Mouse (Mus musculus) ES-Bruce4 (cell line): ENCODE measurements around the gene Sestd1. TPM values are rescaled to one million over a fixed set of nuclear protein-coding genes. Genes with fewer than 3 reads are reported as not detected.

Experiments
- H3K27ac ChIP-seq: 2 replicates; pipeline ENCODE4 v1.5.1; 2012; ENCODE audit warnings: low read length, inconsistent platforms; ENCODE audit not compliant: insufficient read depth
- H3K27me3 ChIP-seq: 2 replicates; pipeline ENCODE4 v1.6.1; 2012; ENCODE audit warnings: mild to moderate bottlenecking, low read length, inconsistent platforms; ENCODE audit not compliant: control insufficient read depth, poor library complexity, insufficient read depth, severe bottlenecking
- H3K36me3 ChIP-seq: 2 replicates; pipeline ENCODE4 v1.6.1; 2012; ENCODE audit warnings: inconsistent platforms, mild to moderate bottlenecking, low read length, moderate library complexity; ENCODE audit not compliant: control insufficient read depth, poor library complexity, insufficient read depth, severe bottlenecking
- H3K4me1 ChIP-seq: one replicate; pipeline ENCODE4 v1.8.1; 2011; ENCODE audit warnings: low read length; ENCODE audit not compliant: control insufficient read depth, insufficient read depth
- H3K4me3 ChIP-seq: 2 replicates; pipeline ENCODE4 v1.5.1; 2011; ENCODE audit warnings: low read depth, mild to moderate bottlenecking, low read length
- H3K9ac ChIP-seq: 2 replicates; pipeline ENCODE4 v1.6.1; 2012; ENCODE audit warnings: low read depth, mild to moderate bottlenecking, inconsistent platforms; ENCODE audit not compliant: poor library complexity, severe bottlenecking
- H3K9me3 ChIP-seq: replicated peaks from 2 replicates; pipeline ENCODE4 v1.6.1; 2012; ENCODE audit warnings: mild to moderate bottlenecking, low read length, inconsistent platforms; ENCODE audit not compliant: control insufficient read depth, poor library complexity, insufficient read depth, severe bottlenecking
- CTCF ChIP-seq: IDR thresholded peaks from one replicate; pipeline ENCODE4 v1.8.1; 2011; ENCODE audit warnings: low read depth, low read length
- EP300 ChIP-seq: IDR thresholded peaks from 2 replicates; pipeline ENCODE4 v1.6.1; 2011; ENCODE audit warnings: low read depth, low read length; ENCODE audit not compliant: insufficient read depth
- POLR2A ChIP-seq: IDR thresholded peaks from one replicate; pipeline ENCODE4 v1.8.1; 2011; ENCODE audit warnings: low read length; ENCODE audit not compliant: insufficient read depth
- polyA plus RNA-seq: library from polyadenylated mRNA; stranded (reverse); fragments of >200 nt; gene quantifications from 2 replicates; pipeline ENCODE4 v1.2.4, GENCODE M21; 2011; ENCODE audit warnings: low read depth; ENCODE audit not compliant: missing spikeins, insufficient read depth, insufficient read length

The Sestd1 gene
- 23.5 and 27.2 TPM in 2 replicates for polyA plus RNA-seq

DNA sequence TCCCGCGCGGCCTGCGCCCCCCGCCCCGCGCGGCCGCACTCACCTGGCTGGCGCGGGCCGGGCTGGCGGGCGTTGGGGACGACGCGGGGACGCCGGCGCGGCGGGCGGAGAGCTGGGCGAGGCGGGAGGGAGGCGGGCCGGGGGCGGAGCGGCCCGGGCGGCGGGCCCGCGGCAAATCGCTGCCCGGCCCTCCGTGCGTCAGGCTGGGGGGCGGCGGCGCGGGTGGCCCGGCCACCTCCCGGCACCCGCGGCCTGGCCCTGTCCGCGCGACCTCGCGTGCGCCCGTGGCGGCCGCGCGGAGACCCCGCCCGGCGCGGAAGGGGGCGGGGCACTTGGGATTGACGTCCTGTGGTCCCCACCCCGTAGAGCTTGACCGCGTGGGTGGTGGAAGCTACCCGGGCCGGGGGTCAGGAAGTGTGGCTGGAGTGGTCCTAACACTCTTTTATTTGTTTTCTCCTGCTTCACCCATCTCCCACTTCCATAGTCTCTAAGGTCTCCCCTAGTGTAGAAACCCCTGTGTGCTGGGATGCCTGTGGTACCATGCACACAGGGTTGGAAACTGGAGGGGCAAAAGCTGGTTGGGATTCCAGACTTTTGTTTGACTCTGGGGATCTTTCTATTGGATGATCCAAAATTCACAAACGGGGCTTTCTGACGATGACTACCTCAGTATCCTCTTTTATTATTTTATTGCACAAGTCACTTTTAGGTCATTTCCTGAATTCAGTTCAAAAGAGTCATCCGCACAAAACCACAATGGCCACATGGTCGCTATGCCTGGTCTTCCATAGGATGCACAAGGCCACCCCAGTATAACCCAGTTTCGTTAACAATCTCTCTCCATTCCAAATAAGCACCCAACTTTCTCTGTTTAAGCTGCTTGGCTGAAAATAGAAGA is at the start of gene Sestd1:
Gene Sestd1 (minus strand): TSS at position 81 of the 898 bp plus-strand sequence.
- Histone ChIP-seq H3K27ac (no peak within 1 kb of the TSS), H3K27me3 (no peaks in the 10 kb centered on the region), H3K4me1 (peaks cover 2% of the 10 kb centered on the region), H3K36me3 (no peaks in the 10 kb centered on the region), H3K9me3 (no peaks in the 10 kb centered on the region), H3K9ac (peak within 1 kb of the TSS; percentile 89), H3K4me3 (peak within 1 kb of the TSS; percentile 82)
- TF ChIP-seq POLR2A, result no peak
- no peak for TF ChIP-seq CTCF
- no peak for TF ChIP-seq EP300

GRCm38 (mm10) chr2:77327246-77327645 is 46.9 kb upstream of the Sestd1 start:
- Histone ChIP-seq H3K27me3 (no peaks in the 10 kb centered on the region), H3K36me3 (no peaks in the 10 kb centered on the region), H3K9me3 (no peaks in the 10 kb centered on the region), H3K4me1 (no peaks in the 10 kb centered on the region), H3K4me3 (no peak overlapping the region), H3K27ac (no peak overlapping the region), H3K9ac (no peak overlapping the region)
- TF ChIP-seq POLR2A (no peak), CTCF (no peak)

GRCm38 (mm10) chr2:77323739-77324138 is 43.3 kb upstream of the Sestd1 start:
- no peaks in the 10 kb centered on the region for H3K36me3 ChIP-seq
- no peaks in the 10 kb centered on the region for H3K4me1 ChIP-seq
- TF ChIP-seq POLR2A (no peak), CTCF (no peak), EP300 (peak; percentile 52; the same call in 1 of the 2 replicates)
- peaks cover 3% of the 10 kb centered on the region for H3K9me3 ChIP-seq
- no peak overlapping the region for H3K9ac ChIP-seq
- no peaks in the 10 kb centered on the region for H3K27me3 ChIP-seq
- H3K4me3 ChIP-seq, result no peak overlapping the region
- no peak overlapping the region for H3K27ac ChIP-seq

- H3K9me3 ChIP-seq, result peaks cover 3% of the 10 kb centered on the region
- H3K9ac ChIP-seq, result no peak overlapping the region
- H3K4me1 ChIP-seq, result no peaks in the 10 kb centered on the region
- no peaks in the 10 kb centered on the region for H3K36me3 ChIP-seq
- H3K27me3 ChIP-seq, result no peaks in the 10 kb centered on the region
- H3K4me3 ChIP-seq, result no peak overlapping the region
- no peak overlapping the region for H3K27ac ChIP-seq
- TF ChIP-seq EP300 (no peak), CTCF (no peak), POLR2A (no peak)
These were observed 42.8 kb upstream of the Sestd1 start for GRCm38 (mm10) chr2:77323156-77323555.

GRCm38 (mm10) chr2:77319196-77319595 is 38.8 kb upstream of the Sestd1 start:
- H3K9me3 ChIP-seq, result peaks cover 3% of the 10 kb centered on the region

GRCm38 (mm10) chr2:77316961-77317360 is 36.6 kb upstream of the Sestd1 start:
- Histone ChIP-seq H3K36me3 (no peaks in the 10 kb centered on the region), H3K9me3 (peaks cover 3% of the 10 kb centered on the region), H3K4me1 (no peaks in the 10 kb centered on the region), H3K27me3 (no peaks in the 10 kb centered on the region), H3K27ac (no peak overlapping the region), H3K9ac (no peak overlapping the region), H3K4me3 (no peak overlapping the region)
- TF ChIP-seq CTCF (no peak), EP300 (no peak), POLR2A (no peak)

More at GRCm38 (mm10) chr2:77319196-77319595, 38.8 kb upstream of the Sestd1 start:
- no peaks in the 10 kb centered on the region for H3K36me3 ChIP-seq
- no peak for TF ChIP-seq POLR2A
- no peak for TF ChIP-seq CTCF
- TF ChIP-seq EP300, result no peak
- H3K27ac ChIP-seq, result no peak overlapping the region
- no peak overlapping the region for H3K9ac ChIP-seq
- no peaks in the 10 kb centered on the region for H3K27me3 ChIP-seq
- H3K4me3 ChIP-seq, result no peak overlapping the region
- H3K4me1 ChIP-seq, result no peaks in the 10 kb centered on the region
